Mouse (Mus musculus) liver, postnatal 0 days (tissue): ENCODE data around the gene Rufy1. TPM values are rescaled to one million over a fixed set of nuclear protein-coding genes. Genes with fewer than 3 reads are reported as not detected.

Experiments
- ATAC-seq: fragments of 200-750 bp; cut with Nextera tagmentation; 2 replicates; pipeline ENCODE4 v1.8.0; 2017; ENCODE audit warnings: mild to moderate bottlenecking, moderate library complexity
- DNase-seq: peaks from one replicate; pipeline ENCODE4 v3.0.0-alpha.2; 2016
- H3K27ac ChIP-seq: fragments of 300-500 bp; sonication (generic); 2 replicates; pipeline ENCODE4 v1.5.1; 2014; ENCODE audit warnings: antibody characterized with exemption, moderate library complexity, mild to moderate bottlenecking, low read depth
- H3K27me3 ChIP-seq: fragments of 300-500 bp; sonication (generic); 2 replicates; pipeline ENCODE4 v1.6.1; 2014; ENCODE audit warnings: low read length, control low read depth, mixed read lengths; ENCODE audit not compliant: insufficient read depth
- H3K36me3 ChIP-seq: fragments of 300-500 bp; sonication (generic); replicated peaks from 2 replicates; pipeline ENCODE4 v1.6.1; 2014; ENCODE audit warnings: mild to moderate bottlenecking, control low read depth, low read length, moderate library complexity, mixed read lengths; ENCODE audit not compliant: insufficient read depth
- H3K4me1 ChIP-seq: fragments of 300-500 bp; sonication (generic); 2 replicates; pipeline ENCODE4 v1.6.1; 2014; ENCODE audit warnings: antibody characterized with exemption, mild to moderate bottlenecking, control low read depth; ENCODE audit not compliant: insufficient read depth
- H3K4me2 ChIP-seq: fragments of 300-500 bp; sonication (generic); 2 replicates; pipeline ENCODE4 v1.6.1; 2014; ENCODE audit warnings: low read depth, mild to moderate bottlenecking, low read length, moderate library complexity, mixed read lengths
- H3K4me3 ChIP-seq: fragments of 300-500 bp; sonication (generic); 2 replicates; pipeline ENCODE4 v1.5.1; 2014; ENCODE audit warnings: low read depth, low read length
- H3K9ac ChIP-seq: fragments of 300-500 bp; sonication (generic); replicated peaks from 2 replicates; pipeline ENCODE4 v1.6.1; 2014; ENCODE audit warnings: mild to moderate bottlenecking, moderate library complexity
- H3K9me3 ChIP-seq: fragments of 300-500 bp; sonication (generic); 2 replicates; pipeline ENCODE4 v1.6.1; 2016; ENCODE audit warnings: mild to moderate bottlenecking, control low read depth, low read length, mixed read lengths
- CTCF ChIP-seq: sonication (generic); IDR thresholded peaks from 2 replicates; pipeline ENCODE4 v1.5.1; 2016; ENCODE audit warnings: antibody characterized with exemption, low read depth
- EP300 ChIP-seq: IDR thresholded peaks from 2 replicates; pipeline ENCODE4 v1.6.1; 2016; ENCODE audit warnings: antibody characterized with exemption, low read depth, mild to moderate bottlenecking
- WGBS: fragments of 180-500 bp; shearing (Covaris S2); extraction: QIAGEN DNeasy Blood & Tissue Kit; methylation state at CpG from one replicate; pipeline ENCODE4 v1.1.7; 2014; ENCODE audit not compliant: insufficient replicate concordance; 5-methylcytosine and 5-hydroxymethylcytosine counted together
- polyA plus RNA-seq: library from polyadenylated mRNA; unstranded; fragments of >200 nt; fragmentation: Nextera tagmentation; extraction: Ambion mirVana; gene quantifications from 2 replicates; pipeline ENCODE4 v1.2.1, GENCODE M21; 2015

Gene Rufy1
- polyA plus RNA-seq, 1 experiment from 2014 or later = 7.9 TPM

GRCm38 (mm10) chr11:50371911-50372310 lies 59.0 kb downstream of the Rufy1 start:
- 94% methylated on average over 1 of the region's 1 CpGs for WGBS
- H3K36me3 ChIP-seq = no peaks in the 10 kb centered on the region
- H3K9ac ChIP-seq = no peak overlapping the region; the same call in 1 of the 2 replicates
- TF ChIP-seq CTCF = no peak
- TF ChIP-seq EP300 = no peak
- no peak overlapping the region for H3K27ac ChIP-seq
- H3K9me3 ChIP-seq = no peaks in the 10 kb centered on the region
- peaks cover 12% of the 10 kb centered on the region for H3K4me1 ChIP-seq
- ATAC-seq (no peak), DNase-seq (no peak)
- peak overlapping the region; percentile 70; the same call in 1 of the 2 replicates for H3K4me2 ChIP-seq
- no peaks in the 10 kb centered on the region for H3K27me3 ChIP-seq
- H3K4me3 ChIP-seq = peak overlapping the region; percentile 45; the same call in 1 of the 2 replicates

DNA sequence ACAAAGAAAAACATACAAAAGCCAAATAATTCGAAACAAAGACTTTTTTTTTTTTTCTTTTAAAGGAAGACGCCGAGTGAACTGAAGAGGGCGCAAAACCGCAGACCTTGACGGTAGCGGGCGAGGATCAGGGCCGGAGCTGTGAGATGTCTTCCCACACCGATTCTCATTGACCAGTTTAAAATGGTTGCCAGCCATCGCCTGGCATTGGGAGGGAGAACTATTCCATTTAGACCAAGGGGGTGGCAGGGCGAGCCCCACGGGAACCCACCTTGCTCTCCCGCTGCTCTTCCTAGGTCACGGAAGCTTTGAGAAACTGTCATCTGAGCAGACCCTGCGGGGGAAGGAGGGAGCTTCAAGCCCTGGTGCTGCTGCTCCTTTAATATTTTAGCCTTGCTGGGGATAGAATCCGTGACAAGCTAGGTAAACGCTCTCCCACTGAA lies 59.5 kb downstream of the Rufy1 start:
- H3K4me2 ChIP-seq = peak overlapping the region; percentile 70
- no peaks in the 10 kb centered on the region for H3K27me3 ChIP-seq
- peak overlapping the region; percentile 58 for H3K9ac ChIP-seq
- DNase-seq (peak; percentile 72), ATAC-seq (peak; percentile 48; the same call in 1 of the 2 replicates)
- H3K4me3 ChIP-seq = peak overlapping the region; percentile 45
- TF ChIP-seq EP300 (no peak), CTCF (peak; percentile 66)
- H3K9me3 ChIP-seq = no peaks in the 10 kb centered on the region
- no peaks in the 10 kb centered on the region for H3K36me3 ChIP-seq
- 2% methylated on average over 18 of the region's 18 CpGs for WGBS
- H3K27ac ChIP-seq = no peak overlapping the region
- H3K4me1 ChIP-seq = peaks cover 9% of the 10 kb centered on the region

DNA sequence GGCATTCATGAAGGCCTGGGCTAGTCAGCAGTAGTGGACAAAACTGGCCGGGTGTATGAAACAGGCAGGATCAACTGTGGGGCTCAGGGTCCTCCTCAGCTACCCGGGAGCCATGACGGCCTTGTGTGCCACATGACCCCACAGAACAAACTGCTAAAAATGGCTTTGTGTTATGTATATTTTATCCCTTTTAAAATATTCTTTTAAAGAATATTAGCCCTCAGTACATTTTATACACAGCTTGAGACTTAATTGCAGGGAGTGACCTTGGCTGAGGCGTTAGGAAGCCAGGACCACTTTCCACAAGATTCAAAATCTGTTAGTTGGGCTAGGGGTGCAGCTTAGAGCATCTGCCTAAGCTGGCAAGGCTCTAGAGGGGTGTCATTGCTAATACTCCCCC lies 60.0 kb downstream of the Rufy1 start:
- no peak for ATAC-seq
- no peak for TF ChIP-seq CTCF
- no peak for TF ChIP-seq EP300
- WGBS = 64% methylated on average over 4 of the region's 4 CpGs
- H3K4me1 ChIP-seq = 0 out of 2 replicates have a peak, but pooled peaks cover 6% of the 10 kb centered on the region
- peak overlapping the region; percentile 58; the same call in 1 of the 2 replicates for H3K9ac ChIP-seq
- DNase-seq = no peak
- peak overlapping the region; percentile 45; the same call in 1 of the 2 replicates for H3K4me3 ChIP-seq
- H3K36me3 ChIP-seq = no peaks in the 10 kb centered on the region
- peak overlapping the region; percentile 70 for H3K4me2 ChIP-seq
- no peak overlapping the region for H3K27ac ChIP-seq
- no peaks in the 10 kb centered on the region for H3K9me3 ChIP-seq
- H3K27me3 ChIP-seq = no peaks in the 10 kb centered on the region

DNA sequence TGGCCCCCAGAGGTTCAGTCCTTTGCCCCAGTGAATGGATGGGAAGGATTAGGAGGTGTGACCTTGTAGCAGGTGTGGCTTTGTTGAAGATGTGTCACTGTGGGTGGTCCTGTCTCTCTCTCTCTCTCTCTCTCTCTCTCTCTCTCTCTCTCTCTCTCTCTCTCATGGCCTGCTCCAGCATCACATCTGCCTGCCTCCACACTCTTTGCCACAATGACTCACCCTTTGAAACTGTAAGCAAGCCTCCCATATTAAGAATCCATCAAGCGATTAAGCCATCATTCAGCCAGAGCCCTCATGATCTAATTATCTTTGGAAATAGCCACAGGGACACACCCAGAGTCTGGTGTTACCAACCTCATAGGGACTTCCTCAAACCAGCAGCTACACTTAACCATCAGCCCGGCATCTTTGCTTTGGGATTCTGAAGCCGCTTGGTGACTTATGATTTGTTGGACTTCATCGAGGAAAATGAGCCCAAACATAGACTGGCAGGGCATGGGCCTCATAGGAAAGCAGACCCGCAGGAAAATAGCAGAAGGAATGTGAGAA lies 61.5 kb downstream of the Rufy1 start:
- TF ChIP-seq CTCF (no peak), EP300 (no peak)
- H3K9me3 ChIP-seq = no peaks in the 10 kb centered on the region
- H3K27me3 ChIP-seq = no peaks in the 10 kb centered on the region
- H3K36me3 ChIP-seq = no peaks in the 10 kb centered on the region
- 0 out of 2 replicates have a peak, but pooled peaks cover 6% of the 10 kb centered on the region for H3K4me1 ChIP-seq
- no peak overlapping the region for H3K9ac ChIP-seq
- no peak overlapping the region for H3K4me3 ChIP-seq
- no peak for ATAC-seq
- no peak overlapping the region for H3K27ac ChIP-seq
- no peak overlapping the region for H3K4me2 ChIP-seq
- no peak for DNase-seq
- 68% methylated on average over 5 of the region's 5 CpGs for WGBS

GRCm38 (mm10) chr11:50367531-50367930 lies 63.4 kb downstream of the Rufy1 start:
- H3K27ac ChIP-seq = no peak overlapping the region
- no peaks in the 10 kb centered on the region for H3K36me3 ChIP-seq
- no peaks in the 10 kb centered on the region for H3K27me3 ChIP-seq
- H3K9ac ChIP-seq = no peak overlapping the region
- TF ChIP-seq EP300 = no peak
- no peak for TF ChIP-seq CTCF
- 75% methylated on average over 9 of the region's 9 CpGs for WGBS
- H3K9me3 ChIP-seq = no peaks in the 10 kb centered on the region
- DNase-seq = no peak
- peak; percentile 40; the same call in 1 of the 2 replicates for ATAC-seq
- 0 out of 2 replicates have a peak, but pooled peaks cover 6% of the 10 kb centered on the region for H3K4me1 ChIP-seq
- H3K4me2 ChIP-seq = no peak overlapping the region
- no peak overlapping the region for H3K4me3 ChIP-seq

DNA sequence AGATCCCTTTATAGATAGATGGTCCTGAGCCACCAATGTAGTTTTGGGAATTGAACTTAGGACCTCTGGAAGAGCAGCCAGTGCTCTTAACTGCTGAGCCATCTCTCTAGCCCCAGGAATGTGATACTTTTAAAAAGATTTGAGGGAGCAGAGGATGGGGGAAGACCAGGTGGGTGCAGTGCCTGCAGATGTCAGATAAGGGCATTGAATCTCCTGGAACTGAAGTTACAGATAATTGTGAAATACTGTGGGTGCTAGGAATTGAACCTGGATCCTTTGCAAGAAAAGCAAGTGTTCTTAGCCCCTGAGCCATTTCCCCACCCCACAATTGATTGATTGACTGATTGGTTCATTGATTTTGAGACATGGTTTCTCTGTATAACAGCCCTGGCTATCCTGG lies 65.6 kb downstream of the Rufy1 start:
- H3K9me3 ChIP-seq = no peaks in the 10 kb centered on the region
- H3K27me3 ChIP-seq = no peaks in the 10 kb centered on the region
- ATAC-seq (no peak), DNase-seq (no peak)
- H3K36me3 ChIP-seq = no peaks in the 10 kb centered on the region
- no peak overlapping the region for H3K4me3 ChIP-seq
- H3K9ac ChIP-seq = no peak overlapping the region
- no peak overlapping the region for H3K4me2 ChIP-seq
- no peak overlapping the region for H3K27ac ChIP-seq
- no peaks in the 10 kb centered on the region for H3K4me1 ChIP-seq
- no peak for TF ChIP-seq CTCF
- TF ChIP-seq EP300 = no peak
